Mouse (Mus musculus) kidney, embryonic 16.5 days (tissue): Measurements from ENCODE around the gene Prr18. TPM values are rescaled to one million over a fixed set of nuclear protein-coding genes. Genes with fewer than 3 reads are reported as not detected.

Source experiments
- ATAC-seq: fragments of 200-750 bp; cut with Nextera tagmentation; 2 replicates; pipeline ENCODE4 v1.8.0; 2017; ENCODE audit warnings: moderate TSS enrichment; ENCODE audit not compliant: low FRiP score, low TSS enrichment
- H3K27ac ChIP-seq: fragments of 300-500 bp; sonication (generic); 2 replicates; pipeline ENCODE4 v1.5.1; 2014; ENCODE audit warnings: low read length
- H3K27me3 ChIP-seq: fragments of 300-500 bp; sonication (generic); 2 replicates; pipeline ENCODE4 v1.6.1; 2014; ENCODE audit warnings: low read length, control low read depth, mixed read lengths; ENCODE audit not compliant: insufficient read depth
- H3K36me3 ChIP-seq: fragments of 300-500 bp; sonication (generic); 2 replicates; pipeline ENCODE4 v1.6.1; 2014; ENCODE audit warnings: low read length, control low read depth, mixed read lengths; ENCODE audit not compliant: insufficient read depth
- H3K4me1 ChIP-seq: fragments of 300-500 bp; sonication (generic); 2 replicates; pipeline ENCODE4 v1.6.1; 2014; ENCODE audit warnings: low read length, control low read depth, mixed read lengths; ENCODE audit not compliant: insufficient read depth
- H3K4me2 ChIP-seq: fragments of 300-500 bp; sonication (generic); replicated peaks from 2 replicates; pipeline ENCODE4 v1.6.1; 2014; ENCODE audit warnings: low read depth, low read length
- H3K4me3 ChIP-seq: fragments of 300-500 bp; sonication (generic); 2 replicates; pipeline ENCODE4 v1.5.1; 2014; ENCODE audit warnings: mild to moderate bottlenecking, low read length
- H3K9ac ChIP-seq: fragments of 300-500 bp; sonication (generic); replicated peaks from 2 replicates; pipeline ENCODE4 v1.6.1; 2014; ENCODE audit warnings: low read length
- H3K9me3 ChIP-seq: fragments of 300-500 bp; sonication (generic); 2 replicates; pipeline ENCODE4 v1.6.1; 2016; ENCODE audit warnings: low read length, control low read depth
- WGBS: fragments of 180-500 bp; shearing (Covaris S2); extraction: QIAGEN DNeasy Blood & Tissue Kit; methylation state at CpG from one replicate; pipeline ENCODE4 v1.1.7; 2014; 5-methylcytosine and 5-hydroxymethylcytosine counted together
- polyA plus RNA-seq: library from polyadenylated mRNA; unstranded; fragments of >200 nt; fragmentation: Nextera tagmentation; extraction: Ambion mirVana; gene quantifications from 2 replicates; pipeline ENCODE4 v1.2.1, GENCODE M21; 2015

The Prr18 gene
- polyA plus RNA-seq, 1 experiment from 2014 or later = 0.19 TPM

DNA sequence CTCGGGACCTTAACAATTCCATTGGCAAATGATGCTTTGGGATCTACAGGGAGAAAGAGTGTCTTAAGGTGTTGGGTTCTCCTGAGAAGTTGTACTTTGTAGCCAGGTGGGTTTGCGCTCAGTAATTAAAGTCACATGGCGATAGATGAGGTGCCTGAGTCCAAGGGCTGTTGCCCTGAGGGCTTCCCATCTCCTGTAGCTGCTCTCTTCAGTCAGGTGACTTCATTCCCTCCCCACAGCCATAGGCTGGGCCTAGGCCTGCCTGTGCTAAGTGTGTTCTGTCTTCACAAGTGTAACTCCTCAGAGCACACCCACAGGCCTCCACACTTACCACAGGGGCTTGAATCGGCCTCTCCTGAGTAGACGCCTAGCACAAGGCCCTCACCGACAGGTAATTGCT, 20.2 kb downstream of the Prr18 start:
- no peak overlapping the region for H3K4me3 ChIP-seq
- no peaks in the 10 kb centered on the region for H3K9me3 ChIP-seq
- ATAC-seq = no peak
- no peaks in the 10 kb centered on the region for H3K4me1 ChIP-seq
- H3K27ac ChIP-seq = no peak overlapping the region
- H3K4me2 ChIP-seq = no peak overlapping the region
- WGBS = 87% methylated on average over 6 of the region's 6 CpGs
- no peaks in the 10 kb centered on the region for H3K36me3 ChIP-seq
- no peak overlapping the region for H3K9ac ChIP-seq
- no peaks in the 10 kb centered on the region for H3K27me3 ChIP-seq

DNA sequence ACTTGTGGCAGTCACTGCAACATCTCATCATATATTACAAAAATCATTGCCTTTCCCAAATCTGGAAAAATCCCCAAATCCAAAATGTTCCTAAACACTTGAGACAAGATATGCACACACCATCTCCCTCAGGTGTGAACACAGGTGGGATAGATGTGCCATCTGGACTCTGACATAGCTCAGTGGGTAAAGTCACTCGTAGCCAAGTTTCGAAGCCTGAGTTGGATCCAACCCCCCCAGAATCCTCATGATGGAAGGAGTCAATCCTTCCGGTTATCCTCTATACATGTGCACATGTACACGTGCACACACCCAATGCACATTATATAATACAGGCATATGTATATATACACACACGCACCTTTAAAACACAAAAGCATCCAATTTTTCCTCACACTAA, 23.6 kb downstream of the Prr18 start:
- Histone ChIP-seq H3K9me3 (no peaks in the 10 kb centered on the region), H3K4me2 (no peak overlapping the region), H3K27me3 (no peaks in the 10 kb centered on the region), H3K9ac (no peak overlapping the region), H3K4me1 (no peaks in the 10 kb centered on the region; the same call in 1 of the 2 replicates), H3K4me3 (no peak overlapping the region), H3K36me3 (no peaks in the 10 kb centered on the region), H3K27ac (no peak overlapping the region)
- no peak for ATAC-seq
- 90% methylated on average over 5 of the region's 5 CpGs for WGBS

DNA sequence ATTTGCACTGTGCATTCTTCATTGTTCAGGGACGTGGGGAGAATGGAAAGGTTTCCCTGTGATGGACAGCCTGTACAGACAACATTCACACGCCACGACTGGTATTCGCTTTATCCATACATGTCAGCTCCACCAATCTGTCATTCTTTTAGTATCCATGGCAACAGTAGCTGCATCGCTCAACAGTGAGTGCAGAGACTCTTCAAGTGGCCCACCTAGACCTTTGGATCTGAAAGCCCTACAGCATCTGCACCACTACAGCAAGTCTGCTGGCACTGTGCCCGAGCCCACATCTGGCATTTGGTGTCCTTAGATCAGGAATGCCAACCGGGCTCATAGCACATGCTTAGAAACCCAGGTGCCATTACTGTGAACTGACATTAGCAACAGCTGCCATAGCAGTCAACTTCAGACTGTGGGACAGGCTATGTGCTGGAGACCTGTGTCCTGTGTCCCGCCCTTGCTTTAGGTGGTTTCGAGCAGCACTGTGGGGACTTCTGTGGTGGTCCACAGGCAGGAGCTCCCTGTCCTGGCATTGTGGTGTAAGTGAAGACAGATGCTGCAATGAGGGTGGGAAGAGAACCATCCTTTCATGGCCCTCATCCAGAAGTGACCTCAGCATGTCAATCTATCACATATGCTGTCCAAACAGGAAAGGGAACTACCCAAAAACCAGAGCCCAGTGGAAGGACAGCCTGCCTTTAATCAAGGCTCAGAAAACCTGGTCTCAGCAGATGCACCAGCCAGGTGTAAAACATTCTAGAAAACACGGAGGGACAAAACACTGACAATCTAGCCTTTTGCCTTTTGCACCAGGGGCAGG, 24.2 kb downstream of the Prr18 start:
- H3K4me2 ChIP-seq = no peak overlapping the region
- WGBS = 80% methylated on average over 10 of the region's 10 CpGs
- no peaks in the 10 kb centered on the region for H3K27me3 ChIP-seq
- no peaks in the 10 kb centered on the region; the same call in 1 of the 2 replicates for H3K4me1 ChIP-seq
- ATAC-seq = no peak
- no peaks in the 10 kb centered on the region for H3K36me3 ChIP-seq
- H3K4me3 ChIP-seq = no peak overlapping the region
- H3K9ac ChIP-seq = no peak overlapping the region
- H3K9me3 ChIP-seq = no peaks in the 10 kb centered on the region
- H3K27ac ChIP-seq = no peak overlapping the region

GRCm38 (mm10) chr17:8367514-8368480, 30.5 kb downstream of the Prr18 start:
- no peak overlapping the region for H3K9ac ChIP-seq

GRCm38 (mm10) chr17:8368570-8368969, 31.3 kb downstream of the Prr18 start:
- Histone ChIP-seq H3K4me1 (peaks cover 15% of the 10 kb centered on the region), H3K36me3 (no peaks in the 10 kb centered on the region), H3K27me3 (no peaks in the 10 kb centered on the region), H3K4me2 (no peak overlapping the region), H3K4me3 (no peak overlapping the region), H3K27ac (no peak overlapping the region), H3K9ac (no peak overlapping the region), H3K9me3 (no peaks in the 10 kb centered on the region)
- WGBS = 53% methylated on average over 8 of the region's 8 CpGs
- no peak for ATAC-seq

More at GRCm38 (mm10) chr17:8367514-8368480, 30.5 kb downstream of the Prr18 start:
- no peaks in the 10 kb centered on the region for H3K36me3 ChIP-seq
- peaks cover 15% of the 10 kb centered on the region for H3K4me1 ChIP-seq
- H3K9me3 ChIP-seq = no peaks in the 10 kb centered on the region
- ATAC-seq = no peak
- H3K4me2 ChIP-seq = no peak overlapping the region
- no peak overlapping the region for H3K27ac ChIP-seq
- 33% methylated on average over 20 of the region's 20 CpGs for WGBS
- no peak overlapping the region for H3K4me3 ChIP-seq
- no peaks in the 10 kb centered on the region for H3K27me3 ChIP-seq

GRCm38 (mm10) chr17:8369171-8369570, 31.9 kb downstream of the Prr18 start:
- Histone ChIP-seq H3K36me3 (no peaks in the 10 kb centered on the region), H3K27me3 (no peaks in the 10 kb centered on the region), H3K9ac (no peak overlapping the region), H3K4me2 (no peak overlapping the region), H3K27ac (no peak overlapping the region), H3K9me3 (no peaks in the 10 kb centered on the region), H3K4me3 (no peak overlapping the region), H3K4me1 (peaks cover 15% of the 10 kb centered on the region)
- no peak for ATAC-seq
- WGBS = 78% methylated on average over 2 of the region's 2 CpGs

GRCm38 (mm10) chr17:8370634-8371229, 33.5 kb downstream of the Prr18 start:
- Histone ChIP-seq H3K36me3 (no peaks in the 10 kb centered on the region), H3K4me3 (no peak overlapping the region), H3K9me3 (no peaks in the 10 kb centered on the region), H3K4me2 (no peak overlapping the region), H3K27ac (no peak overlapping the region), H3K27me3 (no peaks in the 10 kb centered on the region), H3K4me1 (peaks cover 15% of the 10 kb centered on the region), H3K9ac (peak overlapping the region; percentile 19)
- no peak for ATAC-seq
- WGBS = 30% methylated on average over 13 of the region's 13 CpGs

DNA sequence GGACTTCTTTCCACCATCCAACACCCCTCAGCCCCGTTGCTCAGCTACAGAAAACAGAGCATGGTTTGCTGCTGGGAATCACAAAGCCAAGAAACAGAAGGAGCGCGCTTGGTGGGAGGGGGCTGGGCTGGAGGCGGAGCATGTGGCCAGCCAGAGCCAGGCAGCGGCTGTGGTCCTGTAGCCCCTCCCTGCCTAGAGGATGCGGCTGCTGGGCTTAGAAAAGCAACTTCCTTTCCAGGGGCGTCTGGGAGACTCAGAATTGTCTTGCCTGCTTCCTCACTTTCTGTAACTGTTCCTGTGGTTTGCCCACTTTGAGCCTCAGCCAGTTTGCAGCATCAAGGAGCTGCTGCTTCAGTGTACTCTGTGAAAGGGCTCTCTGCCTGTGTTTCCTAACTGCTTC, 34.6 kb downstream of the Prr18 start:
- peak overlapping the region; percentile 64 for H3K4me2 ChIP-seq
- peak overlapping the region; percentile 57 for H3K9ac ChIP-seq
- peaks cover 15% of the 10 kb centered on the region for H3K4me1 ChIP-seq
- H3K9me3 ChIP-seq = no peaks in the 10 kb centered on the region
- peak overlapping the region; percentile 39 for H3K4me3 ChIP-seq
- no peaks in the 10 kb centered on the region for H3K27me3 ChIP-seq
- H3K36me3 ChIP-seq = no peaks in the 10 kb centered on the region
- H3K27ac ChIP-seq = peak overlapping the region; percentile 93
- ATAC-seq = peak; percentile 90
- WGBS = 0% methylated on average over 7 of the region's 7 CpGs

DNA sequence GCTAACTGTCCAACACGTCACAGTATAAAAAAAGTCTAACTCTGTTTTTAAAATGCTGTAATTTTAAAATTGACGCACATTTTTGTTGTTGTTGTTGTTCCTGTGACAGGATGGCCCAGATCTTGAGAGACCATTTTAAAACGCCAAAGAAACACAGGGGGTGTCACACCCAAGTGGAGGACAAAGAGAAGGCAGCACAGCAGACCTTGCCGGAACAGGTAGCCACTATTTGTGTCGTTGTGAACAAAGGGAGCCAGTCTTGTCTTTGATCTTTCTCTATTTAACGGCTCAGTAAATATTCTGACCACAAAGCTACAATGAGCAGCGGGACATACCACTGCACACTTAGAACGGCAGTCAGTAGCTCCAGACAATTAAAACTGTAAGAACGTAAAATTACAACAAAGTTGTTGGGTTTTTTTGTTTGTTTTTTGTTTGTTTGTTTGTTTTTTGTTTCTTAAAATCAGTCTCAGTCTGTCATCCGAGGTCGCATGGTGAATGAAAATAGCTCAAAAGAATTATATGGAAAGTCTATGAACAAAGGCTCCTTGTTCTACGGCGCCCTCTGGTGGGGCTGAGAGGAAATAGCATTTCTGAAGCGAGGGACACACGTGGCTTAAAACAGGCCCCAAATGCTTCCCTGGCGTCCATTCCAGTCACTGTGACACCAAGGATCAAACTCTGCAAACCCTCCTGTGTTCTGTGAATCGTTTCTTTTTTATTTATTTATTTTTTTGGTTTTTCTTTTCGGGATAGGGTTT, 35.2 kb downstream of the Prr18 start:
- Histone ChIP-seq H3K36me3 (no peaks in the 10 kb centered on the region), H3K4me3 (peak overlapping the region; percentile 39), H3K27ac (peak overlapping the region; percentile 93), H3K9ac (peak overlapping the region; percentile 57), H3K4me1 (peaks cover 15% of the 10 kb centered on the region), H3K9me3 (no peaks in the 10 kb centered on the region), H3K4me2 (peak overlapping the region; percentile 64), H3K27me3 (no peaks in the 10 kb centered on the region)
- WGBS = under 1% methylated on average over 18 of the region's 18 CpGs
- ATAC-seq = peak; percentile 52; the same call in 1 of the 2 replicates
